Mouse (Mus musculus): ENCODE data around the gene Apobec3. TPM values are rescaled to one million over a fixed set of nuclear protein-coding genes. Genes with fewer than 3 reads are reported as not detected.
"Not testable (repeated sequence)": the region's sequence is repeated elsewhere in the genome, so short reads cannot be mapped to it uniquely, and the experiment has no call there.

The Apobec3 gene
- polyA plus RNA-seq, 1 experiment from 2014 or later = 4.3 TPM

DNA sequence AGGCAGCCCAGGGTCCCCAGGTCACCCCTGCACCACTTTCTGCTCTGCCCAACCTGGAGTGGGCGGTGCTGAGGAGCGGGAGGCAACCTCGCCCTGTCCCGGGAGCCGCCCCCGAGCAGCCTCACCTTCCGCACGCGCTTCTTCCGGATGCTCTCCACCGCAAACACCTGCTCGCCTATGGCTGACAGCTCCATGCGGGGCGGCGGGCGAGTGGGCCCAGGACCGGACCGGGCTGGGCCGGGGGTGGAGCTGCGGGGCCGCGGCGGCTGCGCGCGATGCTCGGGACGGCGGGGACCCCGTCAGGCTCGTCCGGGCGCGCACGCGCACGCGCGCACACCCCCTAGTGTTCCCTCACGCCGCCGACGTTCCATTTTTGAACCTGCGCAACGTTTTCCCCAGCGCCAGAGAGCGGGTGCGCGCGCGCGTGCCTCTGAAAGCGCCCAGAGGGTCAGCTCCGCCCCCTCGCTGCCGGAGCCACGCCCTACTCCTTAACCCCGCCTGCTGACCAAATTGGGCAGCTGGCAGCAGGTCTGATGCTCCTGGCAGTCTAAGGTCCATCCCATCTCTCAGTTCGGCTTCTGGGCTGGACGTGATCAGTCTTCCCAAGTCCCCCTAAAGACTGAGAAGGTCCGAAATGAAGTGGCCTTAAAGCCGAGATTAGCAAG lies 41.0 kb downstream of the Apobec3 start:
- Histone ChIP-seq H3K9me3 (no peaks in the 10 kb centered on the region), H3K27ac (replicated peaks) (no peak overlapping the region), H3K4me2 (peak overlapping the region; percentile 86), H3K9ac (peak overlapping the region; percentile 64), H3K36me3 (no peaks in the 10 kb centered on the region), H3K4me3 (peak overlapping the region; percentile 70), H3K4me1 (replicated peaks) (peaks cover 37% of the 10 kb centered on the region), H3K27me3 (peaks cover 8% of the 10 kb centered on the region)
- peak; percentile 45 for ATAC-seq (ENCODE audit: low FRiP score, low read depth)
- under 1% methylated on average over 53 of the region's 62 CpGs for WGBS

GRCm38 (mm10) chr15:79933052-79933669 lies 41.7 kb downstream of the Apobec3 start:
- Histone ChIP-seq H3K4me2 (peak overlapping the region; percentile 86), H3K4me1 (replicated peaks) (peaks cover 30% of the 10 kb centered on the region), H3K36me3 (no peaks in the 10 kb centered on the region), H3K9me3 (no peaks in the 10 kb centered on the region), H3K9ac (no peak overlapping the region), H3K27ac (replicated peaks) (no peak overlapping the region), H3K27me3 (peaks cover 8% of the 10 kb centered on the region), H3K4me3 (peak overlapping the region; percentile 70)
- ATAC-seq (ENCODE audit: low FRiP score, low read depth) = no peak
- 8% methylated on average over 22 of the region's 22 CpGs for WGBS

DNA sequence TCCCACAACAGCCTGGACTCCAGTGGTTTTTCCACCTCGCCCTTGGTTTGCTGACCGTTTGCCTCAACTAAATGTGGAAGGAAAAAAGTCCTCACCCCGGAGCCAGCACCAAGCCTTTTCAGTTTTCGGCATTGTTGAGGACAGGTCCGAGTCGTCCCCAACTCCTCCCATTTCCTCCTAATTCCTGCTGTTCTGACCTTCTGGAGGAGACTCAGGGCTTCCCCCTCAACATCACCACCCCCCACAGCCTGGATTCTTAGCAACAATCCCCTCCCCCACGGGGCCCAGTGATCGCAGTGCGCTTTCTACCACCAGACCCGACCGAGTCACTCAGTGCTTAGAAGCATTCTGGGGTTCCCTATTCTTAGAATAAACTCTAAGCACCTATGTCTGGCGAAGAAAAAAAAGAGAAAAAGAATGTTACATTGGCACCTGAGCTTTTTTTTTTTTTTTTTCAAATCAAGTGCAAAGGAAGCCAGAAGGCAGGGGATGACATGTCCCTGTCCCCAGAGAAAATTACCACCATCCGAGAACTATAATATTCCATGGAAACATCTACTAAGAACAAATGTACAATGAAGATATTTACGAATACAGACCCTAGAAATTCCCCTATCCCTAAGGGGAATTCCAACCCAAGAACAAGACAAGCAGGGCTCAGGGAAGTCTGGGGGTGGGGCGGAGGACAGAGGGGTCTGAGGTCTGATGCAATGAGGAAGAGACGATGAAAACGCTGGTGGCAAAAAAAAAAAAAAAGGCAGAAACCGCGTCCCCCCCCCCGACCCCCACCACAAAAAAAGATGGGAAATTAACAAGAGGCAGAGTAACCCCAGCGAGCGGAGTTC lies 42.4 kb downstream of the Apobec3 start:
- H3K9me3 ChIP-seq = no peaks in the 10 kb centered on the region

DNA sequence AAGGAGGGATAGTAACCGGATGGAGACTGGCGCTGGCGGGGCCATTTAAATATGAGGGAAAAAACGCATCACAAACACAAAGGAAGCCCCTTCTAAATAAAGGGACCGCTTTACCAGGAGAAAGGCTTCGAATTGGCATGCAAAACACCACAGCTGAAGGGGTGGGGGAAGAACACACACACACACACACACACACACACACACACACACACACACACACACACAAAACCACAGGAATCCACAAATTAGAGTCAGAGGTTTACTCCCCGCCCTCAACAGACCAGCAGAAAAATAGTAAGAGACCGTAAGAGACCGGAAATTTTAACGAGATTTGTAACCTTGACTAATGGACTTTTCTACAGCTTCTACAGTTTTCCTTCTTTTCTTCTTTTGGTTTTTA lies 43.3 kb downstream of the Apobec3 start:
- Histone ChIP-seq H3K27ac (replicated peaks) (no peak overlapping the region), H3K9me3 (no peaks in the 10 kb centered on the region), H3K4me3 (no peak overlapping the region), H3K4me2 (peak overlapping the region; percentile 42), H3K36me3 (no peaks in the 10 kb centered on the region), H3K27me3 (peaks cover 8% of the 10 kb centered on the region), H3K9ac (no peak overlapping the region), H3K4me1 (replicated peaks) (peaks cover 27% of the 10 kb centered on the region)
- WGBS = 3% methylated on average over 10 of the region's 10 CpGs
- ATAC-seq (ENCODE audit: low FRiP score, low read depth) = no peak

More for the DNA sequence above, 42.4 kb downstream of the Apobec3 start:
- H3K4me1 ChIP-seq (replicated peaks) = peaks cover 27% of the 10 kb centered on the region
- H3K27ac ChIP-seq (replicated peaks) = no peak overlapping the region
- peak overlapping the region; percentile 70 for H3K4me3 ChIP-seq
- ATAC-seq (ENCODE audit: low FRiP score, low read depth) = no peak
- no peak overlapping the region for H3K9ac ChIP-seq
- H3K4me2 ChIP-seq = peak overlapping the region; percentile 42
- WGBS = under 1% methylated on average over 22 of the region's 22 CpGs
- H3K36me3 ChIP-seq = no peaks in the 10 kb centered on the region
- peaks cover 8% of the 10 kb centered on the region for H3K27me3 ChIP-seq

- Histone ChIP-seq H3K4me2 (no peak overlapping the region), H3K4me3 (no peak overlapping the region), H3K36me3 (no peaks in the 10 kb centered on the region), H3K4me1 (replicated peaks) (peaks cover 27% of the 10 kb centered on the region), H3K9ac (no peak overlapping the region), H3K9me3 (no peaks in the 10 kb centered on the region), H3K27ac (replicated peaks) (no peak overlapping the region), H3K27me3 (peaks cover 8% of the 10 kb centered on the region)
- no peak for ATAC-seq (ENCODE audit: low FRiP score, low read depth)
- WGBS = 27% methylated on average over 9 of the region's 9 CpGs
Measured at GRCm38 (mm10) chr15:79935654-79936373, 44.4 kb downstream of the Apobec3 start.

DNA sequence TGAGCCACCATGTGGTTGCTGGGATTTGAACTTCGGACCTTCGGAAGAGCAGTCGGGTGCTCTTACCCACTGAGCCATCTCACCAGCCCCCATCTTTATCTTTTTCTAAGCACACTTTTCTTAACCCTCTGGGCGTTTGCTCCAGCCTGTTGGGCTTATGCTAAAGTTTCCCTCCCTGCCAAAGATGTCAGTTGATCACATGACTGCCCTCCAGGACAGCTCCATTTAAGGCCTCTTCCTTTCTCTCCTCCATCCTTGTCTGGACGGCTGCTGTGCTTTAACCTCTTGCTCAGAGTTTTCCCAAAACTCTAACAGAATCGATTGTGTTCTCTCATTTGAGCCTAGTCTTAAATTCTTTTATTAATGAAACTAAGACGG lies 44.9 kb downstream of the Apobec3 start:
- H3K27ac ChIP-seq (replicated peaks) = no peak overlapping the region
- no peaks in the 10 kb centered on the region for H3K36me3 ChIP-seq
- no peak overlapping the region for H3K4me2 ChIP-seq
- H3K9ac ChIP-seq = no peak overlapping the region
- H3K9me3 ChIP-seq = no peaks in the 10 kb centered on the region
- H3K4me3 ChIP-seq = no peak overlapping the region
- 73% methylated on average over 7 of the region's 7 CpGs for WGBS
- no peak for ATAC-seq (ENCODE audit: low FRiP score, low read depth)
- H3K27me3 ChIP-seq = peaks cover 8% of the 10 kb centered on the region
- H3K4me1 ChIP-seq (replicated peaks) = peaks cover 26% of the 10 kb centered on the region

GRCm38 (mm10) chr15:79939020-79939419 lies 47.6 kb downstream of the Apobec3 start:
- Histone ChIP-seq H3K9me3 (no peaks in the 10 kb centered on the region), H3K27ac (replicated peaks) (no peak overlapping the region), H3K36me3 (no peaks in the 10 kb centered on the region), H3K4me1 (replicated peaks) (peaks cover 10% of the 10 kb centered on the region), H3K9ac (no peak overlapping the region), H3K4me3 (no peak overlapping the region), H3K27me3 (peaks cover 4% of the 10 kb centered on the region), H3K4me2 (no peak overlapping the region)
- no peak for ATAC-seq (ENCODE audit: low FRiP score, low read depth)
- WGBS = 90% methylated on average over 12 of the region's 12 CpGs

DNA sequence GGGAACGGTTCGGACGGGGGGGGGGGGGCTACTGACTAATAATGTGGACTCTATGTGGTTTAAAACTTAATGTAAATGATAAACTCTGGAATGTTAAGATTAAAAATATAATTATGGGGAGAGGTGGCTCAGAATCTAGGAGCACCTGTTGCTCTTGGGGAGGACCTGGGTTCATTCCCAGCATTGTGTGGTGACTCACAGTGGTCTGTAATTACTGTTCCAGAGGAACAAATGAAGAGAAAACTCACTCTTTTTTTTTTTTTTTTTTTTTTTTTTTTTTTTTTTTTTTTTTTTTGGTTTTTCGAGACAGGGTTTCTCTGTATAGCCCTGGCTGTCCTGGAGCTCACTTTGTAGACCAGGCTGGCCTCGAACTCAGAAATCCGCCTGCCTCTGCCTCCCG lies 48.0 kb downstream of the Apobec3 start:
- H3K4me2 ChIP-seq; H3K4me1 ChIP-seq (replicated peaks); H3K27me3 ChIP-seq; H3K36me3 ChIP-seq; ATAC-seq (ENCODE audit: low FRiP score, low read depth); H3K4me3 ChIP-seq; H3K27ac ChIP-seq (replicated peaks); H3K9me3 ChIP-seq; H3K9ac ChIP-seq: not testable (repeated sequence)
- WGBS = 87% methylated on average over 6 of the region's 7 CpGs

GRCm38 (mm10) chr15:79939913-79940312 lies 48.5 kb downstream of the Apobec3 start:
- Histone ChIP-seq H3K27ac (replicated peaks) (no peak overlapping the region), H3K4me3 (no peak overlapping the region), H3K27me3 (no peaks in the 10 kb centered on the region; the same call in 1 of the 2 replicates), H3K9ac (no peak overlapping the region), H3K4me2 (no peak overlapping the region), H3K9me3 (no peaks in the 10 kb centered on the region), H3K4me1 (replicated peaks) (peaks cover under 1% of the 10 kb centered on the region; the same call in 1 of the 2 replicates), H3K36me3 (no peaks in the 10 kb centered on the region)
- ATAC-seq (ENCODE audit: low FRiP score, low read depth) = no peak
- whole genome bisulfite sequencing = 89% methylated on average over 16 of the region's 16 CpGs

- Histone ChIP-seq H3K27ac (replicated peaks) (no peak overlapping the region), H3K4me1 (replicated peaks) (no peaks in the 10 kb centered on the region), H3K9me3 (no peaks in the 10 kb centered on the region), H3K9ac (no peak overlapping the region), H3K36me3 (no peaks in the 10 kb centered on the region), H3K4me3 (no peak overlapping the region), H3K27me3 (no peaks in the 10 kb centered on the region), H3K4me2 (no peak overlapping the region)
- WGBS = 24% methylated on average over 8 of the region's 8 CpGs
- no peak; the same call in 1 of the 2 replicates for ATAC-seq (ENCODE audit: low FRiP score, low read depth)
Measured at GRCm38 (mm10) chr15:79940932-79941331, 49.5 kb downstream of the Apobec3 start.

DNA sequence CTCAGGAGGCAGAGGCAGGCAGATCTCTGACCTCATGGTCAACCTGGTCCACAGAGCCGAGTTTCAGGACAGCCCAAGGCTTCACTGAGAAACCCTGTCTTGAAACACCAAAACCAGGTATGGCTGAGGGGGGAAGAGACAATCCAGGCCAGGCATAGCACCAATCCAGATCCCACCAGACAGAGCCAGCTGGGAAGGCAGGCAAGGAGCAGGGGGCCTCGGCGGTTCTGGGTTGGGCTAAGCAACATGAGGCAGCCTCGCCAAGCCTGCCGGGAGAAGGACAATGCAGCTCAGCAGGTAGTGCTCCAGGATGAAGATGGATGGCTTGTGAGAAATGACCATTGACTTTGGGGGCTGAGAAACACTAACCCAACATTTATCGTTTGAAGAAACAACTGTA lies 51.1 kb downstream of the Apobec3 start:
- no peak for ATAC-seq (ENCODE audit: low FRiP score, low read depth)
- H3K9ac ChIP-seq = no peak overlapping the region
- no peak overlapping the region for H3K4me3 ChIP-seq
- H3K27ac ChIP-seq (replicated peaks) = no peak overlapping the region
- H3K9me3 ChIP-seq = no peaks in the 10 kb centered on the region
- 66% methylated on average over 6 of the region's 6 CpGs for WGBS
- H3K27me3 ChIP-seq = no peaks in the 10 kb centered on the region
- H3K4me2 ChIP-seq = no peak overlapping the region
- H3K36me3 ChIP-seq = no peaks in the 10 kb centered on the region
- H3K4me1 ChIP-seq (replicated peaks) = peaks cover 4% of the 10 kb centered on the region; the same call in 1 of the 2 replicates

All from hindbrain, embryonic 15.5 days (tissue).